Mouse (Mus musculus): Measurements from ENCODE around the gene Vps54. TPM values are rescaled to one million over a fixed set of nuclear protein-coding genes. Genes with fewer than 3 reads are reported as not detected.
"Not testable (repeated sequence)": the region's sequence is repeated elsewhere in the genome, so short reads cannot be mapped to it uniquely, and the experiment has no call there.

Gene Vps54
- polyA plus RNA-seq, 1 experiment from 2014 or later, result 10.3 TPM

- peak overlapping the region; percentile 61 for H3K4me2 ChIP-seq (ENCODE audit: low read length)
- H3K9me3 ChIP-seq (replicated peaks; ENCODE audit: control insufficient read depth, low read length, poor library complexity, severe bottlenecking), result 0 out of 2 replicates have a peak, but pooled peaks cover 2% of the 10 kb centered on the region
- no peak overlapping the region; the same call in 1 of the 2 replicates for H3K27ac ChIP-seq (ENCODE audit: low read length)
- peaks cover 22% of the 10 kb centered on the region for H3K4me1 ChIP-seq (ENCODE audit: control insufficient read depth, insufficient read depth, low read length)
- peak overlapping the region; percentile 96 for H3K4me3 ChIP-seq (ENCODE audit: low read depth, low read length)
- H3K36me3 ChIP-seq (ENCODE audit: control insufficient read depth, insufficient read depth, low read length), result no peaks in the 10 kb centered on the region
- ATAC-seq, result no peak
- 94% methylated on average over 2 of the region's 2 CpGs for WGBS
- no peaks in the 10 kb centered on the region for H3K27me3 ChIP-seq (ENCODE audit: control insufficient read depth, insufficient read depth, low read depth, low read length)
- peak overlapping the region; percentile 98 for H3K9ac ChIP-seq (ENCODE audit: low read depth, low read length)
These were observed 1.4 kb upstream of the Vps54 start for GRCm38 (mm10) chr11:21237474-21238278.

- peak; percentile 94 for ATAC-seq
- H3K4me1 ChIP-seq (ENCODE audit: control insufficient read depth, insufficient read depth, low read length), result peaks cover 26% of the 10 kb centered on the region
- H3K27ac ChIP-seq (ENCODE audit: low read length), result peak overlapping the region; percentile 97
- H3K4me2 ChIP-seq (ENCODE audit: low read length), result peak overlapping the region; percentile 61
- no peaks in the 10 kb centered on the region for H3K36me3 ChIP-seq (ENCODE audit: control insufficient read depth, insufficient read depth, low read length)
- WGBS, result under 1% methylated on average over 36 of the region's 65 CpGs
- peak overlapping the region; percentile 96 for H3K4me3 ChIP-seq (ENCODE audit: low read depth, low read length)
- H3K9me3 ChIP-seq (replicated peaks; ENCODE audit: control insufficient read depth, low read length, poor library complexity, severe bottlenecking), result no peaks in the 10 kb centered on the region
- peak overlapping the region; percentile 98 for H3K9ac ChIP-seq (ENCODE audit: low read depth, low read length)
- H3K27me3 ChIP-seq (ENCODE audit: control insufficient read depth, insufficient read depth, low read depth, low read length), result no peaks in the 10 kb centered on the region
These were observed 631 bp upstream of the Vps54 start for GRCm38 (mm10) chr11:21238279-21239020.

DNA sequence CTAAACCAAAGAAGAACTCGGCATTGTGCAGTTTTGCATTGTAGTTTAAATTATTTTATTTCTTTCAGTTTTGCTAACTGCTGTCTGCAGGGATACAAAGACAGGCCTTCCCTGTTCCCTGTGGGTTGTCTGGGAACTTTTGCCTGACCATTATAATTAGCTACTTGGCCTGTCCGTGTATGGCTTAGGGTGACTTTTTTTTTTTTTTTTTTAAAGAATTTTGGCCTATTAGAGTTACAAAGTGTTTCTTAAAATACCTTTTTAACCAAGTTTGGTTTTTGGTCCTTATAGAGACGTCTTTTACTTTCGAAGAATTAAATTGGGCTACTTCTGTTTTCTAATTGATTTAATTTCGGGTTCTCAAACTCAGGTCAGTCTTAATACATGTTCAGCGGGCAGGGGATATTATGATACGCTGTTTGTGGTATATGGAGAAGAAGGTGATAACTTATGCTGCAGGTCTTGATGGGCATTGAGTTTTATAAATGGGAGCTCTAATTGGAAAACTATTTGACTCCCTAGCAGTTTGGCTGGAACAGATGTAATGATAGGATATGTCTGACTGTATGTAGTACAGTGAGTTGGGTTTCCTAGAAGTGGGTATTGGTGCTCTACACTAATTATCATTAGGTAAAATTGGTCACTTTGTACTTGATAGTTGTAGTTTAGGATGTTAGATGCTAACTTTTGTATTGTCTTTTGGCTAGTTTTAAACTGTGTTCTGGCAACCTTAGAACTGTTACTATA, 855 bp downstream of the Vps54 start:
- ATAC-seq, result peak; percentile 16; the same call in 1 of the 2 replicates
- no peaks in the 10 kb centered on the region for H3K27me3 ChIP-seq (ENCODE audit: control insufficient read depth, insufficient read depth, low read depth, low read length)

GRCm38 (mm10) chr11:21241351-21241750, 2.3 kb downstream of the Vps54 start:
- 69% methylated on average over 1 of the region's 1 CpGs for WGBS

More for the DNA sequence above, 855 bp downstream of the Vps54 start:
- Histone ChIP-seq H3K9me3 (replicated peaks; ENCODE audit: control insufficient read depth, low read length, poor library complexity, severe bottlenecking) (no peaks in the 10 kb centered on the region), H3K4me2 (ENCODE audit: low read length) (peak overlapping the region; percentile 61), H3K4me1 (ENCODE audit: control insufficient read depth, insufficient read depth, low read length) (peaks cover 26% of the 10 kb centered on the region), H3K9ac (ENCODE audit: low read depth, low read length) (peak overlapping the region; percentile 98), H3K4me3 (ENCODE audit: low read depth, low read length) (peak overlapping the region; percentile 96), H3K27ac (ENCODE audit: low read length) (no peak overlapping the region; the same call in 1 of the 2 replicates), H3K36me3 (ENCODE audit: control insufficient read depth, insufficient read depth, low read length) (no peaks in the 10 kb centered on the region)
- WGBS, result 24% methylated on average over 7 of the region's 7 CpGs

GRCm38 (mm10) chr11:21247203-21247865, 8.3 kb downstream of the Vps54 start:
- Histone ChIP-seq H3K36me3 (ENCODE audit: control insufficient read depth, insufficient read depth, low read length) (no peaks in the 10 kb centered on the region), H3K9me3 (replicated peaks; ENCODE audit: control insufficient read depth, low read length, poor library complexity, severe bottlenecking) (no peaks in the 10 kb centered on the region), H3K4me2 (ENCODE audit: low read length) (no peak overlapping the region), H3K4me3 (ENCODE audit: low read depth, low read length) (no peak overlapping the region), H3K4me1 (ENCODE audit: control insufficient read depth, insufficient read depth, low read length) (peaks cover 5% of the 10 kb centered on the region), H3K9ac (ENCODE audit: low read depth, low read length) (no peak overlapping the region), H3K27me3 (ENCODE audit: control insufficient read depth, insufficient read depth, low read depth, low read length) (no peaks in the 10 kb centered on the region), H3K27ac (ENCODE audit: low read length) (no peak overlapping the region)
- WGBS, result 84% methylated on average over 4 of the region's 4 CpGs
- peak; percentile 50; the same call in 1 of the 2 replicates for ATAC-seq

More at GRCm38 (mm10) chr11:21241351-21241750, 2.3 kb downstream of the Vps54 start:
- Histone ChIP-seq H3K27me3 (ENCODE audit: control insufficient read depth, insufficient read depth, low read depth, low read length) (no peaks in the 10 kb centered on the region), H3K4me1 (ENCODE audit: control insufficient read depth, insufficient read depth, low read length) (peaks cover 26% of the 10 kb centered on the region), H3K4me2 (ENCODE audit: low read length) (no peak overlapping the region), H3K4me3 (ENCODE audit: low read depth, low read length) (no peak overlapping the region), H3K27ac (ENCODE audit: low read length) (no peak overlapping the region), H3K36me3 (ENCODE audit: control insufficient read depth, insufficient read depth, low read length) (no peaks in the 10 kb centered on the region), H3K9ac (ENCODE audit: low read depth, low read length) (no peak overlapping the region), H3K9me3 (replicated peaks; ENCODE audit: control insufficient read depth, low read length, poor library complexity, severe bottlenecking) (no peaks in the 10 kb centered on the region)
- ATAC-seq, result no peak

DNA sequence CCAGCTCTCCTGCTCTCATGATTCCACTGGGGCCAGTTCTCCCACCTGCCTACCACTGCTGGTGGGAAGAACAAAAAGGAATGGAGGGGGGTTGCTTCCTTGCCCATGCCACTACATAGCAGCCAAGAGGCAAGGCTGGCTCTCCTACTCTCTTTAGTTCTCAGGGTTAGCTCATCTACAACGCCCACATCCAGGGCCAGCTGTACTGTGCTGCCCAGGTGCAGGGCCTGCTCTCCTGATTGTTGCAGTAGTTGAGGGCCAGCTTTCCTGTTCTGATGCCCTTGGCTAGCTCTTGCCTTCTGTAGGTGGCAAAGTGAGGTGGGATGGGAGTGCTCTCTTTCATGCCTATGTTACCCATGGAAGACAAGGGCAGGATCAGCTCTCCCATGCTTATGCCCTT, 8.9 kb downstream of the Vps54 start:
- Histone ChIP-seq H3K27ac (ENCODE audit: low read length) (no peak overlapping the region), H3K9me3 (replicated peaks; ENCODE audit: control insufficient read depth, low read length, poor library complexity, severe bottlenecking) (no peaks in the 10 kb centered on the region), H3K36me3 (ENCODE audit: control insufficient read depth, insufficient read depth, low read length) (no peaks in the 10 kb centered on the region), H3K4me3 (ENCODE audit: low read depth, low read length) (no peak overlapping the region), H3K4me1 (ENCODE audit: control insufficient read depth, insufficient read depth, low read length) (peaks cover 6% of the 10 kb centered on the region; the same call in 1 of the 2 replicates), H3K4me2 (ENCODE audit: low read length) (no peak overlapping the region), H3K27me3 (ENCODE audit: control insufficient read depth, insufficient read depth, low read depth, low read length) (no peaks in the 10 kb centered on the region), H3K9ac (ENCODE audit: low read depth, low read length) (no peak overlapping the region)
- ATAC-seq, result 0 out of 2 replicates have a peak, but pooled peaks have one; percentile 16
- 100% methylated on average over 1 of the region's 1 CpGs for WGBS

DNA sequence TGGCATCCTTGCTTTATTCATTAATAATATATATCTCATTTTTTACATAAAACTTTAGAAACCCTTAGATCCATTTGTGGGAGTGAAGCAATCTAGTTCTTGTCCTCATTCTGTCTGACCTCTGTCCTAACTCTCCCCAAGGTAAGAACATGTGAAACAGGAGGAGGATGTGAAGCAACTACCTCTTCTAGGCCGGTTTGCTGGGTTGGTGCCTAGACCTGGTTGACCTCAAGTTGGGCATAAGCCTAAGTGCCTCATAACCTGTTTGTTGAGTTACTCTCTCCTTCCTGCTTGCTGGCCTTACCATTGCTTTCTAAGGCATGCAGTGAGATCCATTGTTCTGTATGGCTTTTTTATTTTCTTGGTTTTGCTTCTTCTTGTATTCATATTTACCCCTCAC, 11.3 kb downstream of the Vps54 start:
- H3K4me1 ChIP-seq (ENCODE audit: control insufficient read depth, insufficient read depth, low read length), result peaks cover 2% of the 10 kb centered on the region; the same call in 1 of the 2 replicates
- H3K4me3 ChIP-seq (ENCODE audit: low read depth, low read length), result no peak overlapping the region
- 95% methylated on average over 1 of the region's 1 CpGs for WGBS
- no peaks in the 10 kb centered on the region for H3K9me3 ChIP-seq (replicated peaks; ENCODE audit: control insufficient read depth, low read length, poor library complexity, severe bottlenecking)
- no peaks in the 10 kb centered on the region for H3K27me3 ChIP-seq (ENCODE audit: control insufficient read depth, insufficient read depth, low read depth, low read length)
- no peak overlapping the region for H3K9ac ChIP-seq (ENCODE audit: low read depth, low read length)
- H3K4me2 ChIP-seq (ENCODE audit: low read length), result no peak overlapping the region
- no peak for ATAC-seq
- no peaks in the 10 kb centered on the region for H3K36me3 ChIP-seq (ENCODE audit: control insufficient read depth, insufficient read depth, low read length)
- no peak overlapping the region for H3K27ac ChIP-seq (ENCODE audit: low read length)

GRCm38 (mm10) chr11:21258611-21259010, 19.5 kb downstream of the Vps54 start:
- H3K9ac ChIP-seq (ENCODE audit: low read depth, low read length); H3K4me3 ChIP-seq (ENCODE audit: low read depth, low read length); H3K4me1 ChIP-seq (ENCODE audit: control insufficient read depth, insufficient read depth, low read length); H3K27ac ChIP-seq (ENCODE audit: low read length); H3K4me2 ChIP-seq (ENCODE audit: low read length); H3K27me3 ChIP-seq (ENCODE audit: control insufficient read depth, insufficient read depth, low read depth, low read length); H3K36me3 ChIP-seq (ENCODE audit: control insufficient read depth, insufficient read depth, low read length); H3K9me3 ChIP-seq (replicated peaks; ENCODE audit: control insufficient read depth, low read length, poor library complexity, severe bottlenecking); ATAC-seq: not testable (repeated sequence)
- WGBS, result 98% methylated on average over 10 of the region's 10 CpGs

Data from midbrain, embryonic 16.5 days (tissue).